Mouse (Mus musculus) right cerebral cortex, postnatal 25 days (tissue): ENCODE measurements at regions not wholly inside any gene's neighbourhood (a gene's known extent, or its start where the extent isn't known, plus 50 kb on each side); places are given as distances from the start of the nearest gene placed in this dataset.

Source experiments
- DNase-seq: peaks from one replicate; pipeline ENCODE4 v3.0.0; 2022

- no peak for DNase-seq
These were observed 832.1 kb downstream of the Slc4a3 start for GRCm38 (mm10) chr1:76378154-76378553.

- DNase-seq: no peak
These were observed 846.5 kb downstream of the Slc4a3 start for GRCm38 (mm10) chr1:76392536-76392935.

GRCm38 (mm10) chr1:76394038-76394437 is 848.0 kb downstream of the Slc4a3 start:
- no peak for DNase-seq

GRCm38 (mm10) chr1:76402854-76403253 is 856.8 kb downstream of the Slc4a3 start:
- DNase-seq: no peak

GRCm38 (mm10) chr1:76404003-76404402 is 857.9 kb downstream of the Slc4a3 start:
- no peak for DNase-seq

- DNase-seq: no peak
These were observed 864.7 kb downstream of the Slc4a3 start for GRCm38 (mm10) chr1:76410813-76411212.

- peak; percentile 10 for DNase-seq
These were observed 874.5 kb downstream of the Slc4a3 start for GRCm38 (mm10) chr1:76420525-76420924.

- DNase-seq: peak; percentile 56
These were observed 881.4 kb downstream of the Slc4a3 start for GRCm38 (mm10) chr1:76427439-76427838.

GRCm38 (mm10) chr1:76430041-76430610 is 884.1 kb downstream of the Slc4a3 start:
- DNase-seq: no peak

- DNase-seq: no peak
These were observed 887.4 kb downstream of the Slc4a3 start for GRCm38 (mm10) chr1:76433481-76433941.

- DNase-seq: no peak
These were observed 904.6 kb downstream of the Slc4a3 start for GRCm38 (mm10) chr1:76450539-76451214.

GRCm38 (mm10) chr1:76453160-76453710 is 907.2 kb downstream of the Slc4a3 start:
- no peak for DNase-seq

- no peak for DNase-seq
These were observed 920.5 kb downstream of the Slc4a3 start for GRCm38 (mm10) chr1:76466562-76466961.

- peak; percentile 67 for DNase-seq
These were observed 938.1 kb downstream of the Slc4a3 start for GRCm38 (mm10) chr1:76484193-76484592.

GRCm38 (mm10) chr1:76487481-76487880 is 941.4 kb downstream of the Slc4a3 start:
- DNase-seq: no peak

- DNase-seq: no peak
These were observed 943.8 kb downstream of the Slc4a3 start for GRCm38 (mm10) chr1:76489681-76490492.

- no peak for DNase-seq
These were observed 944.7 kb downstream of the Slc4a3 start for GRCm38 (mm10) chr1:76490719-76491118.

GRCm38 (mm10) chr1:76491187-76491586 is 945.1 kb downstream of the Slc4a3 start:
- peak; percentile 44 for DNase-seq

- DNase-seq: no peak
These were observed 959.1 kb downstream of the Slc4a3 start for GRCm38 (mm10) chr1:76505150-76505549.

- no peak for DNase-seq
These were observed 962.8 kb downstream of the Slc4a3 start for GRCm38 (mm10) chr1:76508821-76509220.

GRCm38 (mm10) chr1:76509486-76509885 is 963.4 kb downstream of the Slc4a3 start:
- DNase-seq: no peak

GRCm38 (mm10) chr1:76512156-76512555 is 966.1 kb downstream of the Slc4a3 start:
- no peak for DNase-seq

GRCm38 (mm10) chr1:76513490-76513889 is 967.4 kb downstream of the Slc4a3 start:
- DNase-seq: no peak
